ENCODE assay signal across 23 mouse cellular contexts in genomic region chr5:102666886-102667285, GRCm38 (mm10).
DNase-seq lines count a peak whose midpoint lies in the region; ATAC-seq and TF ChIP-seq lines count a peak whose summit lies in the region.
"Had no signal": no experiment of that assay in that cellular context is flagged by ENCODE, and none has a peak within 500 bp of the region (broad histone marks: within the 10 kb centered on the region; RNA-seq: fewer than 3 reads in every experiment).

No protein-coding gene starts in this region.

- no peak overlapping the region for H3K9ac ChIP-seq in heart, embryonic 12.5 days
- no peak overlapping the region for H3K9ac ChIP-seq in lung, postnatal 0 days (replicated peaks; ENCODE audit: low read depth)
- H3K9ac ChIP-seq: forebrain, postnatal 0 days; limb, embryonic 13.5 days; liver, embryonic 14.5 days; neural tube, embryonic 15.5 days had no signal

- no peak for TF ChIP-seq CTCF in lung, postnatal 0 days (IDR thresholded peaks at IDR 0.05)

- no peak overlapping the region for H3K4me3 ChIP-seq in heart, embryonic 12.5 days
- no peak overlapping the region for H3K4me3 ChIP-seq in lung, postnatal 0 days (ENCODE audit: low read depth, low read length)
- H3K4me3 ChIP-seq in brown adipose tissue, adult 24 weeks (ENCODE audit: insufficient read depth, low read depth, low read length) = no peak overlapping the region
- H3K4me3 ChIP-seq: heart, embryonic 10.5 days; layer of hippocampus, adult 2 months; limb, embryonic 13.5 days; neural tube, embryonic 15.5 days had no signal

- H3K4me2 ChIP-seq in heart, embryonic 12.5 days = no peak overlapping the region
- no peak overlapping the region for H3K4me2 ChIP-seq in lung, postnatal 0 days (replicated peaks; ENCODE audit: low read depth, low read length)
- H3K4me2 ChIP-seq: limb, embryonic 13.5 days; midbrain, embryonic 11.5 days; neural tube, embryonic 15.5 days had no signal

- H3K36me3 ChIP-seq in heart, embryonic 12.5 days = no peaks in the 10 kb centered on the region
- no peaks in the 10 kb centered on the region for H3K36me3 ChIP-seq in lung, postnatal 0 days (ENCODE audit: insufficient read depth, low read length)
- H3K36me3 ChIP-seq: G1E; heart, embryonic 10.5 days; limb, embryonic 13.5 days; neural tube, embryonic 15.5 days had no signal

- 79% methylated on average over 3 of the region's 3 CpGs for WGBS in heart, embryonic 12.5 days
- 71% methylated on average over 3 of the region's 3 CpGs for WGBS in lung, postnatal 0 days

- H3K4me1 ChIP-seq in heart, embryonic 12.5 days (replicated peaks) = no peaks in the 10 kb centered on the region
- H3K4me1 ChIP-seq in lung, postnatal 0 days (ENCODE audit: insufficient read depth, low read depth, low read length) = no peaks in the 10 kb centered on the region
- H3K4me1 ChIP-seq in brown adipose tissue, adult 24 weeks (ENCODE audit: control insufficient read depth, insufficient read depth, insufficient read length, low read length) = peaks cover 10% of the 10 kb centered on the region
- H3K4me1 ChIP-seq: heart, embryonic 10.5 days; neural tube, embryonic 15.5 days had no signal

- 0 out of 2 replicates have a peak, but pooled peaks have one; percentile 32 for TF ChIP-seq EP300 in lung, postnatal 0 days (IDR thresholded peaks at IDR 0.05)

- no peak overlapping the region for H3K27ac ChIP-seq in heart, embryonic 12.5 days (ENCODE audit: poor library complexity, severe bottlenecking)
- H3K27ac ChIP-seq in lung, postnatal 0 days (ENCODE audit: low read length) = no peak overlapping the region
- H3K27ac ChIP-seq in brown adipose tissue, adult 24 weeks (replicated peaks; ENCODE audit: low read depth, low read length) = peak overlapping the region; percentile 44
- H3K27ac ChIP-seq: heart, embryonic 10.5 days; layer of hippocampus, adult 2 months; limb, embryonic 13.5 days; liver, embryonic 14.5 days; neural tube, embryonic 15.5 days had no signal

- no peak for ATAC-seq in heart, embryonic 12.5 days (ENCODE audit: insufficient number of reproducible peaks, low FRiP score)
- no peak for ATAC-seq in lung, postnatal 0 days
- ATAC-seq: forebrain, postnatal 0 days; intestine, postnatal 0 days had no signal

- H3K27me3 ChIP-seq in heart, embryonic 12.5 days (replicated peaks) = no peaks in the 10 kb centered on the region
- H3K27me3 ChIP-seq in lung, postnatal 0 days (replicated peaks; ENCODE audit: insufficient read depth, low read length) = no peaks in the 10 kb centered on the region
- H3K27me3 ChIP-seq: CH12.LX; limb, embryonic 13.5 days; neural tube, embryonic 15.5 days had no signal

- DNase-seq in heart, adult 18-20 months = peak; percentile 33 to 54
- peak; percentile 29 for DNase-seq in lung, postnatal 0 days (ENCODE audit: low spot score)
- no peak for DNase-seq in lung, postnatal 14 days
- peak; percentile 65 for DNase-seq in gonadal fat pad, adult 2 months (ENCODE audit: low read depth)
- DNase-seq in embryo, embryonic 10.5 days (ENCODE audit: low spot score) = no peak
- DNase-seq: adrenal gland, adult 8-10 months; B cell, adult 2 months; cerebellum, adult 18-20 months; cerebellum, postnatal 14 days; forebrain, postnatal 0 days; kidney, postnatal 25 days; right cerebral cortex, adult 18-20 months had no signal

- H3K9me3 ChIP-seq in heart, embryonic 12.5 days (replicated peaks) = no peaks in the 10 kb centered on the region
- no peaks in the 10 kb centered on the region for H3K9me3 ChIP-seq in lung, postnatal 0 days (ENCODE audit: low read length)
- H3K9me3 ChIP-seq: heart, embryonic 10.5 days; limb, embryonic 13.5 days; neural tube, embryonic 15.5 days had no signal

Comparison
In these comparisons a context has a peak if more than half of its experiments do, and no peak if none do; other contexts are left out.
1. DNase-seq: peak in heart, adult 18-20 months (2 of 2), lung, postnatal 0 days (single experiment) and gonadal fat pad, adult 2 months (single experiment); none in lung, postnatal 14 days (single experiment) and embryo, embryonic 10.5 days (single experiment).